Mouse (Mus musculus): Measurements from ENCODE around the gene Cep128. TPM values are rescaled to one million over a fixed set of nuclear protein-coding genes. Genes with fewer than 3 reads are reported as not detected.
A peak's percentile ranks its signal among the peaks of the same experiment; 100 is the strongest.

Cep128 gene
- total RNA-seq (2012; rRNA removed) = 11.6 and 12.7 TPM in 2 replicates
- polyA plus RNA-seq (2012; ENCODE audit: insufficient read depth in 1 of 2, insufficient read length in 2 of 2, low read depth in 1 of 2, low replicate concordance in 2 of 2, missing spikeins in 1 of 2) = 10 to 100 TPM; 23.3 to 40.1 TPM

GRCm38 (mm10) chr12:91384281-91385017 lies at the start of gene Cep128, which contains the start of gene Tshr:
Gene Cep128, minus strand, starts transcription at chr12:91384409.
Gene Tshr, plus strand, starts transcription at chr12:91384563.
- H3K27ac ChIP-seq (ENCODE audit: control insufficient read depth, low read depth, low read length) = peak within 1 kb of the TSS; percentile 80
- no peaks in the 10 kb centered on the region for H3K9me3 ChIP-seq (replicated peaks; ENCODE audit: insufficient read depth, low read length)
- TF ChIP-seq E2F4 (IDR thresholded peaks at IDR 0.05; ENCODE audit: borderline replicate concordance, low read depth, low read length) = no peak
- no peak for TF ChIP-seq CHD2 (IDR thresholded peaks at IDR 0.05; ENCODE audit: low read length)
- peak; percentile 49 for TF ChIP-seq NELFE (IDR thresholded peaks at IDR 0.05; ENCODE audit: low read depth, low read length)
- 0 out of 4 replicates have a peak, but pooled peaks of 1 of the 2 experiments have one; percentile 17 for TF ChIP-seq EP300 (IDR thresholded peaks at IDR 0.05; ENCODE audit: low read depth in 1 of 2, low read length in 2 of 2)
- TF ChIP-seq GATA1 (IDR thresholded peaks at IDR 0.05; ENCODE audit: low read depth, low read length) = no peak
- TF ChIP-seq KAT2A (conservative IDR thresholded peaks at IDR 0.05; ENCODE audit: low read depth, low read length) = peak; percentile 89
- no peak for TF ChIP-seq UBTF (IDR thresholded peaks at IDR 0.05; ENCODE audit: borderline replicate concordance, insufficient read depth, low read depth, low read length)
- 0 out of 2 replicates have a peak, but pooled peaks have one; percentile 13 for TF ChIP-seq TCF12 (IDR thresholded peaks at IDR 0.05; ENCODE audit: low read depth, low read length)
- TF ChIP-seq MYC (IDR thresholded peaks at IDR 0.05; ENCODE audit: low read depth, low read length) = peak; percentile 59
- peak; percentile 99 for TF ChIP-seq ELF1 (IDR thresholded peaks at IDR 0.05; ENCODE audit: low read depth, low read length)
- TF ChIP-seq POLR2AphosphoS2 (IDR thresholded peaks at IDR 0.05; ENCODE audit: low read length) = no peak
- peak; percentile 100 for TF ChIP-seq HCFC1 (IDR thresholded peaks at IDR 0.05; ENCODE audit: low read depth, low read length)
- TF ChIP-seq TBP (IDR thresholded peaks at IDR 0.05; ENCODE audit: low read depth, low read length) = peak; percentile 80
- TF ChIP-seq MXI1 (IDR thresholded peaks at IDR 0.05; ENCODE audit: low read depth, low read length) = peak; percentile 69
- peak; percentile 19; the same call in 1 of the 2 replicates for TF ChIP-seq ZMIZ1 (IDR thresholded peaks at IDR 0.05; ENCODE audit: low read depth, low read length)
- peak; percentile 95 for TF ChIP-seq SIN3A (IDR thresholded peaks at IDR 0.05; ENCODE audit: low read length)
- peak in 1 of 2 experiments; percentile 77; a peak in 3 of 4 replicates for TF ChIP-seq POLR2A (IDR thresholded peaks at IDR 0.05; ENCODE audit: control insufficient read depth in 1 of 2, insufficient read depth in 1 of 2, low read depth in 1 of 2, low read length in 2 of 2, poor library complexity in 1 of 2)
- no peak for TF ChIP-seq USF2 (IDR thresholded peaks at IDR 0.05; ENCODE audit: borderline replicate concordance in 1 of 2, insufficient read depth in 1 of 2, low read depth in 1 of 2, low read length in 2 of 2)
- TF ChIP-seq MEF2A (IDR thresholded peaks at IDR 0.05; ENCODE audit: extremely low read depth, insufficient replicate concordance, low read depth, low read length, poor library complexity, severe bottlenecking) = no peak
- no peak for TF ChIP-seq RAD21 (IDR thresholded peaks at IDR 0.05; ENCODE audit: low read depth, low read length)
- peak; percentile 67 for TF ChIP-seq ZNF384 (IDR thresholded peaks at IDR 0.05; ENCODE audit: low read depth, low read length)
- no peak for TF ChIP-seq CHD1 (IDR thresholded peaks at IDR 0.05; ENCODE audit: low read depth, low read length)
- peak; percentile 58 for TF ChIP-seq NRF1 (IDR thresholded peaks at IDR 0.05; ENCODE audit: insufficient read depth, low read depth, low read length, poor library complexity, severe bottlenecking)
- TF ChIP-seq MAZ (IDR thresholded peaks at IDR 0.05; ENCODE audit: low read depth, low read length) = 0 out of 2 replicates have a peak, but pooled peaks have one; percentile 1
- H3K36me3 ChIP-seq (ENCODE audit: control insufficient read depth in 1 of 2, insufficient read depth in 2 of 2, low read length in 2 of 2) = peaks cover 0 to 13% of the 10 kb centered on the region in 2 experiments; a peak in 3 of 4 replicates
- H3K27me3 ChIP-seq (ENCODE audit: control insufficient read depth in 1 of 2, insufficient read depth in 2 of 2, low read length in 2 of 2) = no peaks in the 10 kb centered on the region
- peak; percentile 98 for DNase-seq (ENCODE audit: low read depth, low spot score)
- H3K4me3 ChIP-seq (ENCODE audit: control insufficient read depth in 1 of 2, insufficient read depth in 1 of 2, low read depth in 2 of 2, low read length in 2 of 2) = peak within 1 kb of the TSS; percentile 76 to 78
- H3K4me1 ChIP-seq (ENCODE audit: control insufficient read depth in 1 of 2, insufficient read depth in 2 of 2, low read length in 2 of 2) = peaks cover 0 to 6% of the 10 kb centered on the region in 2 experiments; a peak in 2 of 4 replicates
- peaks cover 12% of the 10 kb centered on the region for H3K79me2 ChIP-seq (ENCODE audit: control insufficient read depth, insufficient read depth, low read length, poor library complexity)
- peak within 1 kb of the TSS; percentile 77 for H3K9ac ChIP-seq (ENCODE audit: control insufficient read depth, low read depth, low read length, poor library complexity, severe bottlenecking)
